Mouse (Mus musculus): ENCODE measurements around the gene Arhgef18.

- TF ChIP-seq CTCF (conservative IDR thresholded peaks at IDR 0.05; ENCODE audit: low read length) (no peak), NANOG (IDR thresholded peaks at IDR 0.05; ENCODE audit: borderline replicate concordance, low read length) (no peak)
Measured at GRCm38 (mm10) chr8:3475715-3476429, 83.1 kb downstream of the Arhgef18 start.

All from E14TG2a.4 (cell line).